Mouse (Mus musculus) embryonic facial prominence, embryonic 12.5 days (tissue): Measurements from ENCODE around the gene Col4a3bp. TPM values are rescaled to one million over a fixed set of nuclear protein-coding genes. Genes with fewer than 3 reads are reported as not detected.

Experiments
- ATAC-seq: fragments of 200-750 bp; cut with Nextera tagmentation; 2 replicates; pipeline ENCODE4 v1.8.0; 2017; ENCODE audit not compliant: insufficient number of reproducible peaks, insufficient read depth, low FRiP score, low TSS enrichment
- H3K27ac ChIP-seq: fragments of 300-500 bp; sonication (generic); 2 replicates; pipeline ENCODE4 v1.5.1; 2016; ENCODE audit warnings: mild to moderate bottlenecking
- H3K27me3 ChIP-seq: fragments of 300-500 bp; sonication (generic); 2 replicates; pipeline ENCODE4 v1.6.1; 2016; ENCODE audit warnings: mild to moderate bottlenecking, moderate library complexity
- H3K36me3 ChIP-seq: fragments of 300-500 bp; sonication (generic); 2 replicates; pipeline ENCODE4 v1.6.1; 2016; ENCODE audit warnings: mild to moderate bottlenecking
- H3K4me1 ChIP-seq: fragments of 300-500 bp; sonication (generic); 2 replicates; pipeline ENCODE4 v1.6.1; 2016
- H3K4me2 ChIP-seq: fragments of 300-500 bp; sonication (generic); replicated peaks from 2 replicates; pipeline ENCODE4 v1.6.1; 2016; ENCODE audit warnings: mild to moderate bottlenecking, moderate library complexity
- H3K4me3 ChIP-seq: fragments of 300-500 bp; sonication (generic); 2 replicates; pipeline ENCODE4 v1.5.1; 2016; ENCODE audit warnings: mild to moderate bottlenecking
- H3K9ac ChIP-seq: fragments of 300-500 bp; sonication (generic); 2 replicates; pipeline ENCODE4 v1.6.1; 2016; ENCODE audit warnings: mild to moderate bottlenecking, moderate library complexity
- H3K9me3 ChIP-seq: fragments of 300-500 bp; sonication (generic); 2 replicates; pipeline ENCODE4 v1.6.1; 2016; ENCODE audit warnings: mild to moderate bottlenecking, moderate library complexity
- WGBS: fragments of 180-500 bp; shearing (Covaris S2); methylation state at CpG from one replicate; pipeline ENCODE4 v1.1.7; 2016; 5-methylcytosine and 5-hydroxymethylcytosine counted together
- polyA plus RNA-seq: library from polyadenylated mRNA; unstranded; fragments of >200 nt; fragmentation: Nextera tagmentation; extraction: Ambion mirVana; gene quantifications from 2 replicates; pipeline ENCODE4 v1.2.1, GENCODE M21; 2016

The Col4a3bp gene
- polyA plus RNA-seq, 1 experiment from 2014 or later = 10.7 TPM

GRCm38 (mm10) chr13:96677071-96677470, 134.7 kb downstream of the Col4a3bp start:
- 78% methylated on average over 1 of the region's 1 CpGs for WGBS
- H3K4me2 ChIP-seq = no peak overlapping the region
- H3K4me1 ChIP-seq = no peaks in the 10 kb centered on the region
- H3K9me3 ChIP-seq = no peaks in the 10 kb centered on the region
- no peaks in the 10 kb centered on the region for H3K36me3 ChIP-seq
- no peak overlapping the region for H3K9ac ChIP-seq
- no peaks in the 10 kb centered on the region for H3K27me3 ChIP-seq
- no peak for ATAC-seq
- H3K27ac ChIP-seq = no peak overlapping the region
- H3K4me3 ChIP-seq = no peak overlapping the region

- Histone ChIP-seq H3K27me3 (no peaks in the 10 kb centered on the region), H3K4me1 (no peaks in the 10 kb centered on the region), H3K4me3 (no peak overlapping the region), H3K36me3 (no peaks in the 10 kb centered on the region), H3K27ac (no peak overlapping the region), H3K9ac (no peak overlapping the region), H3K4me2 (no peak overlapping the region), H3K9me3 (no peaks in the 10 kb centered on the region)
- WGBS = 73% methylated on average over 6 of the region's 6 CpGs
- no peak for ATAC-seq
Observed at GRCm38 (mm10) chr13:96678616-96679015, 136.2 kb downstream of the Col4a3bp start.

DNA sequence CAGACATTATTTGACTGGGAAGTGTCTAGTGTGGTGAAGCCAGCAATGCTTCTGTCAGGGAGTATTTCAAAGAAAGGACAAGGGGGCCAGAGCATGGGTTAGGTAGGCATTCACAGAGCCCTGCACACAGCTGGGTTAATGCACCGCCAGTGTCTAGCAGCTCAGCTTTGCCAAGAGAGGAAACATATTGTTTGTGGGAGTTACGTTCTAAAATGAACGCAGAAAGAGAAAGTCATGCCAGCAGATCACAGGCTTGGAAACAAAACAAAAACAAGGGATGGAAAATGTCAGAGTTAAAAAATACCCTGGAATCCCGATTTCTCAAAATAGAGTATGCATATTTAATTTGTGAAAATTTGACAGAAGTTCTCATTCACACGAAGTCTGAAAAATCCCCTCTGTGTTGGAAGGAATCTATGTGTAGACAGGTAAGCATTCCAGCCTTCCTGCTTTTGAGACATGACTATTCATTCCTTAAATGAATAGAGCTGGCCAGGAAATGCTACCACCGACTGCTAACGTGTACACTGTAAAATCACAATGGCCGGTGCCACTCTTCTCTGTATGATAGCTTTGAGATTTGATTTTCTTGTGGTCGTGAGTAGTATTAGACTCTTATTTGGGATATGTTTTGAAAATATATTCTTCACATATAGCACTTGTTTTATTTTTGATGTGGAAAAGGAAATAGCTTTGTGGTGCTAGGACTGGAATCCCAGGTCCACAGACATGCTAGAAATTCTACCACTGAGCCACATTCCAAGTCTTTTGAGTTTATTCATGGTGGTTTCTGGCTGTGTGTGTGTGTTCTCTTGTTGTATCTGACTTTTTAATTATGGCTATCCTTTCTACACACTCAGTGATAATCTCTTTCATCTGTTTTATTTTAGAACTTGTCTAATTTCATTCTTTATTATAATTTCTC, 138.0 kb downstream of the Col4a3bp start:
- H3K4me3 ChIP-seq = no peak overlapping the region
- no peak for ATAC-seq
- H3K27me3 ChIP-seq = no peaks in the 10 kb centered on the region
- no peak overlapping the region for H3K27ac ChIP-seq
- 79% methylated on average over 9 of the region's 9 CpGs for WGBS
- H3K9ac ChIP-seq = no peak overlapping the region
- H3K4me2 ChIP-seq = no peak overlapping the region
- H3K4me1 ChIP-seq = no peaks in the 10 kb centered on the region
- H3K9me3 ChIP-seq = no peaks in the 10 kb centered on the region
- H3K36me3 ChIP-seq = no peaks in the 10 kb centered on the region

DNA sequence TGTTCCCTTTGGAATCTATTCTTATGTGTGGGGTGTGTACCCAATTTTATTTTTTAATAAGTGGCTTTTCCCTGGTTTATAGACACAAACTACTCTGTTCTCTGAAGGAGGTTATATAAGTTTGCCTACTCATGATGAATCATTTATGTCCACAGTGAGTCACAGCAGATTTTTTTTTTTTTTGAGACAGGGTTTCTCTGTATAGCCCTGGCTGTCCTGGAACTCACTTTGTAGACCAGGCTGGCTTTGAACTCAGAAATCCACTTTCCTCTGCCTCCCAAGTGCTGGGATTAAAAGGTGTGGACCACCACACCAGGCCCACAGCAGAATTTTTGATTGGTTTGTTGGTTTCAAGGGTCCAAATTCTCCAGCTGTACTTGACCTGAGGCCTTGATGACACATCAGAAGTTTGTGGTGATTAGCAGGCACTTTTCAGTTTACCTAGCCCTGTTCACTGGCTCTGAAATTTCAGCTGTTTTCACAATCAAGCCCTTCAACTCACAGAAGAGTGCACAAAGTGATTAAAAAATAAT, 138.7 kb downstream of the Col4a3bp start:
- Histone ChIP-seq H3K9ac (no peak overlapping the region), H3K36me3 (no peaks in the 10 kb centered on the region), H3K27ac (no peak overlapping the region), H3K4me2 (no peak overlapping the region), H3K27me3 (no peaks in the 10 kb centered on the region), H3K9me3 (no peaks in the 10 kb centered on the region), H3K4me1 (no peaks in the 10 kb centered on the region), H3K4me3 (no peak overlapping the region)
- no peak for ATAC-seq

DNA sequence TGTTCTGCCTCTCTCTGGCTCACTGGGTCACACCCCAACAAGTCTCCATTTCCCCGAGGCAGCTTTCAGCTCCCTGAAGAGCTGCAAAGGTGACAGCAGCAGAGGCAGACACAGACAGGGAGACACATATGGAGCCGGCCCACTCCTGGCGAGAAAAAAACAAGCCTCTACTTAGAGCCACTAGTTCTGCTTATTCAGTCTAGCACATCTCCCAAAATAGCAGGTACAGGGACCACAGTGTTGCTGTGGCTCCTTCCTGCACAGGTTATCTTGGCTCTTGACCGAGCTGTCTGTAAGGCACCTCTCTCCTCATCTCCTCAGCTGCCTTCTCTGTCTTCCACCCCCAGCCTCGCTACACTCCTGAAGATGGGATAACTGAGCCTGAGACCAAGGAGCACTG, 142.4 kb downstream of the Col4a3bp start:
- no peak overlapping the region for H3K9ac ChIP-seq
- no peaks in the 10 kb centered on the region for H3K4me1 ChIP-seq
- no peak for ATAC-seq
- no peaks in the 10 kb centered on the region for H3K36me3 ChIP-seq
- H3K4me2 ChIP-seq = no peak overlapping the region
- 82% methylated on average over 5 of the region's 5 CpGs for WGBS
- H3K27me3 ChIP-seq = no peaks in the 10 kb centered on the region
- no peak overlapping the region for H3K27ac ChIP-seq
- H3K4me3 ChIP-seq = no peak overlapping the region
- H3K9me3 ChIP-seq = no peaks in the 10 kb centered on the region

DNA sequence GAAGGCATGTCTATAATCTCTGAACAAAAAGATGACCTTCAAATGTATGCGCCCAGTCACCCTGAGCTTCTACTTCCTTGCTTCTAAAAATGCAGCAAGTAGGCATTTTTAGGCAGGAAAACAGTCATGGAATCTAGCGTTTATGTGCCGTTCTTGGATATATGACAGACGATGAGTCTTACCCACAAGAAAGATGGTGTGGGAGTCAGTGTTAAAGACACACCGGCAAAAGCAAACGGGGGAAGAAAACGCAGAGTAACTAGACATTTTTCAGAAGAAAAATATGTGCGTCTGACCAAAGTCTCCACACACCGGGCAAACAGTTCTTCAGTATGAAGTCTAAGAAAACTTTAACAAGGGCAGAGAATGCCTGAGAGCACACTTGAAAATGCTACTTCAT, 144.8 kb downstream of the Col4a3bp start:
- H3K4me3 ChIP-seq = no peak overlapping the region
- no peak overlapping the region for H3K4me2 ChIP-seq
- no peaks in the 10 kb centered on the region for H3K27me3 ChIP-seq
- no peaks in the 10 kb centered on the region for H3K36me3 ChIP-seq
- H3K27ac ChIP-seq = no peak overlapping the region
- H3K9me3 ChIP-seq = no peaks in the 10 kb centered on the region
- WGBS = 91% methylated on average over 9 of the region's 9 CpGs
- ATAC-seq = no peak
- H3K9ac ChIP-seq = no peak overlapping the region
- no peaks in the 10 kb centered on the region for H3K4me1 ChIP-seq

Other genes starting within 250 kb of the Col4a3bp start
- 19.1 and 19.7 TPM in 2 replicates for gene Poc5, start 154.3 kb upstream of the Col4a3bp start, polyA plus RNA-seq
- gene Ankdd1b, start 71.4 kb upstream of the Col4a3bp start, polyA plus RNA-seq = 0.09 TPM in 1 of 2 replicates, not detected in the other
- gene Gm17622, start 51.9 kb upstream of the Col4a3bp start, polyA plus RNA-seq = not detected in 2 replicates
- 11.8 and 12.3 TPM in 2 replicates for gene Polk, start within 50 bp of the Col4a3bp start, polyA plus RNA-seq
- gene Hmgcr, start 128.3 kb downstream of the Col4a3bp start, polyA plus RNA-seq = 108 and 118 TPM in 2 replicates
- not detected in 2 replicates for gene Ankrd31, start 205.7 kb downstream of the Col4a3bp start, polyA plus RNA-seq